Mouse (Mus musculus): Measurements from ENCODE around the gene Adra2a. TPM values are rescaled to one million over a fixed set of nuclear protein-coding genes. Genes with fewer than 3 reads are reported as not detected.

The Adra2a gene
- total and polyA plus RNA-seq, 2 experiments from 2014 or later, result 2.9 to 30.5 TPM

GRCm38 (mm10) chr19:54039441-54039840 lies 4.5 kb upstream of the Adra2a start:
- H3K27ac ChIP-seq (ENCODE audit: low read depth, low read length), result no peak overlapping the region
- no peaks in the 10 kb centered on the region for H3K27me3 ChIP-seq (ENCODE audit: insufficient read depth, low read length)
- WGBS, result 73% methylated on average over 7 of the region's 7 CpGs
- no peaks in the 10 kb centered on the region for H3K4me1 ChIP-seq (ENCODE audit: insufficient read depth, low read length)
- H3K36me3 ChIP-seq (ENCODE audit: insufficient read depth, low read length), result no peaks in the 10 kb centered on the region
- ATAC-seq (ENCODE audit: low FRiP score) (no peak), DNase-seq (ENCODE audit: low spot score) (no peak)
- H3K4me3 ChIP-seq (ENCODE audit: low read depth, low read length), result no peak overlapping the region
- H3K9me3 ChIP-seq (ENCODE audit: low read length), result no peaks in the 10 kb centered on the region
- no peak overlapping the region for H3K4me2 ChIP-seq (ENCODE audit: low read depth, low read length, poor library complexity, severe bottlenecking)
- TF ChIP-seq CTCF (IDR thresholded peaks at IDR 0.05), result no peak
- H3K9ac ChIP-seq (replicated peaks; ENCODE audit: low read length, poor library complexity, severe bottlenecking), result no peak overlapping the region

- Histone ChIP-seq H3K27ac (ENCODE audit: low read depth, low read length) (no peak overlapping the region), H3K36me3 (ENCODE audit: insufficient read depth, low read length) (no peaks in the 10 kb centered on the region), H3K9ac (replicated peaks; ENCODE audit: low read length, poor library complexity, severe bottlenecking) (no peak overlapping the region), H3K4me2 (ENCODE audit: low read depth, low read length, poor library complexity, severe bottlenecking) (no peak overlapping the region), H3K4me3 (ENCODE audit: low read depth, low read length) (no peak overlapping the region), H3K9me3 (ENCODE audit: low read length) (no peaks in the 10 kb centered on the region), H3K27me3 (ENCODE audit: insufficient read depth, low read length) (no peaks in the 10 kb centered on the region), H3K4me1 (ENCODE audit: insufficient read depth, low read length) (peaks cover 2% of the 10 kb centered on the region; the same call in 1 of the 2 replicates)
- DNase-seq (ENCODE audit: low spot score) (no peak), ATAC-seq (ENCODE audit: low FRiP score) (no peak)
- TF ChIP-seq CTCF (IDR thresholded peaks at IDR 0.05), result no peak
- WGBS, result 72% methylated on average over 4 of the region's 4 CpGs
These were observed 3.5 kb upstream of the Adra2a start for GRCm38 (mm10) chr19:54040356-54041028.

DNA sequence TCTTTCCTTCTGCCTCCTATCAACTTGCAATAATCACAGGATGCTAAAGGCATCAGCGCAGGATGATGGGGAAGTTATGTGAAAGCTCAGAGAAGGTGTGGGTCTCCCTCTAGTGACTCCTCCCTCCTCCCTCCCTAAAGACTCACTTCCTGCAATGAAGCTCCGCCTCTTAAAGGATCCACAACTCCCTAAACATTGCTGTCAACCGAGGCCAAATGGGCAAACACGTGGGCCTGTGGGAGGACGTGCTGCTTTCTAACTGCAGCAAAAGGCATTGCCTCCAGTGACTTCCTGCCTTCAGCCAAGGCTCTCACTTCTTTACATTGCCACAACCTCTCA lies 3.0 kb upstream of the Adra2a start:
- H3K4me2 ChIP-seq (ENCODE audit: low read depth, low read length, poor library complexity, severe bottlenecking), result no peak overlapping the region
- H3K27ac ChIP-seq (ENCODE audit: low read depth, low read length), result no peak overlapping the region
- H3K36me3 ChIP-seq (ENCODE audit: insufficient read depth, low read length), result no peaks in the 10 kb centered on the region
- no peak for ATAC-seq (ENCODE audit: low FRiP score)
- peak; percentile 24 for DNase-seq (ENCODE audit: low spot score)
- H3K4me1 ChIP-seq (ENCODE audit: insufficient read depth, low read length), result peaks cover 6% of the 10 kb centered on the region; the same call in 1 of the 2 replicates
- no peaks in the 10 kb centered on the region for H3K27me3 ChIP-seq (ENCODE audit: insufficient read depth, low read length)
- H3K4me3 ChIP-seq (ENCODE audit: low read depth, low read length), result no peak overlapping the region
- TF ChIP-seq CTCF (IDR thresholded peaks at IDR 0.05), result no peak
- no peak overlapping the region for H3K9ac ChIP-seq (replicated peaks; ENCODE audit: low read length, poor library complexity, severe bottlenecking)
- no peaks in the 10 kb centered on the region for H3K9me3 ChIP-seq (ENCODE audit: low read length)
- 38% methylated on average over 5 of the region's 5 CpGs for WGBS

- Histone ChIP-seq H3K4me1 (ENCODE audit: insufficient read depth, low read length) (peaks cover 11% of the 10 kb centered on the region; the same call in 1 of the 2 replicates), H3K4me3 (ENCODE audit: low read depth, low read length) (peak overlapping the region; percentile 65), H3K27me3 (ENCODE audit: insufficient read depth, low read length) (peaks cover 17% of the 10 kb centered on the region; the same call in 1 of the 2 replicates), H3K9me3 (ENCODE audit: low read length) (no peaks in the 10 kb centered on the region), H3K27ac (ENCODE audit: low read depth, low read length) (peak overlapping the region; percentile 57), H3K36me3 (ENCODE audit: insufficient read depth, low read length) (no peaks in the 10 kb centered on the region), H3K4me2 (ENCODE audit: low read depth, low read length, poor library complexity, severe bottlenecking) (peak overlapping the region; percentile 97), H3K9ac (replicated peaks; ENCODE audit: low read length, poor library complexity, severe bottlenecking) (peak overlapping the region; percentile 58)
- ATAC-seq (ENCODE audit: low FRiP score) (peak; percentile 86), DNase-seq (ENCODE audit: low spot score) (peak; percentile 94)
- peak; percentile 87 for TF ChIP-seq CTCF (IDR thresholded peaks at IDR 0.05)
- WGBS, result under 1% methylated on average over 59 of the region's 59 CpGs
These were observed 788 bp downstream of the Adra2a start for GRCm38 (mm10) chr19:54044507-54045371.

- TF ChIP-seq CTCF (IDR thresholded peaks at IDR 0.05), result no peak
- H3K4me3 ChIP-seq (ENCODE audit: low read depth, low read length), result peak overlapping the region; percentile 65
- DNase-seq (ENCODE audit: low spot score), result no peak
- H3K9ac ChIP-seq (replicated peaks; ENCODE audit: low read length, poor library complexity, severe bottlenecking), result peak overlapping the region; percentile 58
- H3K36me3 ChIP-seq (ENCODE audit: insufficient read depth, low read length), result no peaks in the 10 kb centered on the region
- peaks cover 17% of the 10 kb centered on the region; the same call in 1 of the 2 replicates for H3K27me3 ChIP-seq (ENCODE audit: insufficient read depth, low read length)
- H3K9me3 ChIP-seq (ENCODE audit: low read length), result no peaks in the 10 kb centered on the region
- peaks cover 11% of the 10 kb centered on the region; the same call in 1 of the 2 replicates for H3K4me1 ChIP-seq (ENCODE audit: insufficient read depth, low read length)
- peak overlapping the region; percentile 57 for H3K27ac ChIP-seq (ENCODE audit: low read depth, low read length)
- ATAC-seq (ENCODE audit: low FRiP score), result peak; percentile 9; the same call in 1 of the 2 replicates
- peak overlapping the region; percentile 97 for H3K4me2 ChIP-seq (ENCODE audit: low read depth, low read length, poor library complexity, severe bottlenecking)
- WGBS, result under 1% methylated on average over 29 of the region's 29 CpGs
These were observed 1.5 kb downstream of the Adra2a start for GRCm38 (mm10) chr19:54045412-54045811.

Data from midbrain, postnatal 0 days (tissue).